Mouse (Mus musculus) cerebellum, adult 2 months (tissue): Measurements from ENCODE around the gene Wdr17. TPM values are rescaled to one million over a fixed set of nuclear protein-coding genes. Genes with fewer than 3 reads are reported as not detected.

ENCODE experiments used
- DNase-seq, 2 experiments: peaks; one replicate each; pipeline ENCODE4 v3.0.0; 2021
- H3K27ac ChIP-seq: fragments of 200-500 bp; 2 replicates; pipeline ENCODE4 v1.5.1; 2012; ENCODE audit warnings: low read length, control low read depth, inconsistent platforms; ENCODE audit not compliant: insufficient read depth
- H3K27me3 ChIP-seq: fragments of 200-500 bp; 2 replicates; pipeline ENCODE4 v1.6.1; 2012; ENCODE audit warnings: inconsistent platforms, mild to moderate bottlenecking, low read length, moderate library complexity; ENCODE audit not compliant: control insufficient read depth, insufficient read depth
- H3K4me1 ChIP-seq: fragments of 200-500 bp; 2 replicates; pipeline ENCODE4 v1.6.1; 2011; ENCODE audit warnings: low read length; ENCODE audit not compliant: control insufficient read depth, insufficient read depth
- H3K4me3 ChIP-seq: fragments of 200-500 bp; replicated peaks from 2 replicates; pipeline ENCODE3; 2011; ENCODE audit warnings: mild to moderate bottlenecking, low read depth, low read length, control low read depth; ENCODE audit not compliant: insufficient read depth
- CTCF ChIP-seq: fragments of 200-500 bp; IDR thresholded peaks from 2 replicates; pipeline ENCODE4 v1.5.1; 2011; ENCODE audit warnings: low read depth, mild to moderate bottlenecking, control low read depth, low read length, moderate library complexity, borderline replicate concordance; ENCODE audit not compliant: insufficient read depth
- POLR2A ChIP-seq: fragments of 200-500 bp; IDR thresholded peaks from 2 replicates; pipeline ENCODE4 v1.6.1; 2011; ENCODE audit warnings: low read length, control low read depth, borderline replicate concordance; ENCODE audit not compliant: insufficient read depth
- WGBS: fragments of 180-500 bp; shearing (Covaris S2); methylation state at CpG from one replicate; pipeline ENCODE4 v1.1.7; 2018; 5-methylcytosine and 5-hydroxymethylcytosine counted together
- polyA plus RNA-seq: library from polyadenylated mRNA; depleted of rRNA; stranded (reverse); fragments of >200 nt; gene quantifications from 2 replicates; pipeline ENCODE4 v1.2.3, GENCODE M21; 2012; rRNA removed

Gene Wdr17
- polyA plus RNA-seq, 1 experiment: 7.3 TPM

GRCm38 (mm10) chr8:54582886-54583285, 304.1 kb downstream of the Wdr17 start:
- 60% methylated on average over 1 of the region's 1 CpGs for WGBS
- TF ChIP-seq CTCF (no peak), POLR2A (no peak)
- no peak for DNase-seq

DNA sequence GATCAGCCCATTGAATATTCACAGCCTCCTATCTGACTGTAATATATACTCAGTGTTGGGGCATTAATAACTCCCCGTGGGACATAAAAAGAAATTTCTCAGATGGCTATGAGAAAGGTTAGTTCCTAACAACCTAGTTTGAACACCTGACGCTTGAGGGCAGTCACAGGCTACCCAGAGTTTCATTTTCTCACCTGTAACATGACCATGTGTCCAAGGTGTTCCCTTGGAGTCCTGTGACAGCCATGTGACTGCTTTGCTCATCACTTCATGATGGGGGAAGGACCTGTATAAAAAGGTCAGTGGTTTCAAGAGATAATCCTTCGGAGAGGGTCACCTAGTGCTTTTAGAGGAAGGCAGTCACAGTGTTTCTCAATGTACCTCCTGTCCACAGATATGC, 305.5 kb downstream of the Wdr17 start:
- H3K4me1 ChIP-seq: no peaks in the 10 kb centered on the region
- DNase-seq: no peak
- no peak overlapping the region for H3K4me3 ChIP-seq
- 89% methylated on average over 3 of the region's 3 CpGs for WGBS
- no peak overlapping the region for H3K27ac ChIP-seq
- H3K27me3 ChIP-seq: no peaks in the 10 kb centered on the region
- TF ChIP-seq CTCF: no peak
- TF ChIP-seq POLR2A: no peak

More at GRCm38 (mm10) chr8:54582886-54583285, 304.1 kb downstream of the Wdr17 start:
- Histone ChIP-seq H3K4me1 (no peaks in the 10 kb centered on the region), H3K27ac (no peak overlapping the region), H3K4me3 (no peak overlapping the region), H3K27me3 (no peaks in the 10 kb centered on the region)

Other genes starting within 250 kb of the Wdr17 start
- gene Gpm6a, start 67.7 kb upstream of the Wdr17 start, polyA plus RNA-seq: 556 and 633 TPM in 2 replicates